Mouse (Mus musculus): ENCODE results near the gene Sec24b. TPM values are rescaled to one million over a fixed set of nuclear protein-coding genes. Genes with fewer than 3 reads are reported as not detected.

Gene Sec24b
- polyA plus RNA-seq, 1 experiment from 2014 or later = 33.3 TPM

GRCm38 (mm10) chr3:130052541-130053298, 8.6 kb downstream of the Sec24b start:
- H3K27ac ChIP-seq (replicated peaks) = no peak overlapping the region
- 73% methylated on average over 6 of the region's 6 CpGs for WGBS
- H3K4me1 ChIP-seq (replicated peaks) = peaks cover 23% of the 10 kb centered on the region
- no peak overlapping the region for H3K4me2 ChIP-seq
- H3K27me3 ChIP-seq = no peaks in the 10 kb centered on the region
- H3K4me3 ChIP-seq = no peak overlapping the region
- no peaks in the 10 kb centered on the region for H3K9me3 ChIP-seq
- no peaks in the 10 kb centered on the region for H3K36me3 ChIP-seq
- H3K9ac ChIP-seq = no peak overlapping the region
- no peak for ATAC-seq (ENCODE audit: low FRiP score, low read depth)

GRCm38 (mm10) chr3:130052116-130052515, 9.2 kb downstream of the Sec24b start:
- Histone ChIP-seq H3K9me3 (no peaks in the 10 kb centered on the region), H3K4me3 (no peak overlapping the region), H3K27ac (replicated peaks) (no peak overlapping the region), H3K36me3 (no peaks in the 10 kb centered on the region), H3K4me1 (replicated peaks) (peaks cover 18% of the 10 kb centered on the region), H3K9ac (no peak overlapping the region), H3K27me3 (no peaks in the 10 kb centered on the region), H3K4me2 (no peak overlapping the region)
- 86% methylated on average over 8 of the region's 8 CpGs for WGBS
- no peak for ATAC-seq (ENCODE audit: low FRiP score, low read depth)

- Histone ChIP-seq H3K4me3 (no peak overlapping the region), H3K4me1 (replicated peaks) (no peaks in the 10 kb centered on the region), H3K36me3 (peaks cover 31% of the 10 kb centered on the region), H3K9ac (no peak overlapping the region), H3K4me2 (no peak overlapping the region), H3K27me3 (no peaks in the 10 kb centered on the region), H3K9me3 (no peaks in the 10 kb centered on the region), H3K27ac (replicated peaks) (no peak overlapping the region)
- 91% methylated on average over 5 of the region's 5 CpGs for WGBS
- no peak for ATAC-seq (ENCODE audit: low FRiP score, low read depth)
Observed at GRCm38 (mm10) chr3:130040711-130041110, 20.6 kb downstream of the Sec24b start.

GRCm38 (mm10) chr3:130040017-130040416, 21.3 kb downstream of the Sec24b start:
- 96% methylated on average over 4 of the region's 4 CpGs for WGBS
- H3K9ac ChIP-seq = no peak overlapping the region
- no peaks in the 10 kb centered on the region for H3K4me1 ChIP-seq (replicated peaks)
- ATAC-seq (ENCODE audit: low FRiP score, low read depth) = no peak
- H3K4me2 ChIP-seq = no peak overlapping the region
- peaks cover 38% of the 10 kb centered on the region for H3K36me3 ChIP-seq
- no peak overlapping the region for H3K4me3 ChIP-seq
- no peaks in the 10 kb centered on the region for H3K27me3 ChIP-seq
- H3K9me3 ChIP-seq = no peaks in the 10 kb centered on the region
- no peak overlapping the region for H3K27ac ChIP-seq (replicated peaks)

GRCm38 (mm10) chr3:130028741-130029140, 32.6 kb downstream of the Sec24b start:
- Histone ChIP-seq H3K27ac (replicated peaks) (no peak overlapping the region), H3K9me3 (no peaks in the 10 kb centered on the region), H3K36me3 (peaks cover 38% of the 10 kb centered on the region), H3K4me2 (no peak overlapping the region), H3K27me3 (no peaks in the 10 kb centered on the region), H3K4me1 (replicated peaks) (no peaks in the 10 kb centered on the region), H3K9ac (no peak overlapping the region), H3K4me3 (no peak overlapping the region)
- no peak for ATAC-seq (ENCODE audit: low FRiP score, low read depth)
- 94% methylated on average over 5 of the region's 5 CpGs for WGBS

GRCm38 (mm10) chr3:130026181-130026580, 35.2 kb downstream of the Sec24b start:
- no peaks in the 10 kb centered on the region for H3K4me1 ChIP-seq (replicated peaks)
- 69% methylated on average over 10 of the region's 10 CpGs for WGBS
- H3K9ac ChIP-seq = no peak overlapping the region
- H3K4me3 ChIP-seq = no peak overlapping the region
- H3K27me3 ChIP-seq = no peaks in the 10 kb centered on the region
- no peak for ATAC-seq (ENCODE audit: low FRiP score, low read depth)
- H3K4me2 ChIP-seq = no peak overlapping the region
- no peak overlapping the region for H3K27ac ChIP-seq (replicated peaks)
- peaks cover 38% of the 10 kb centered on the region for H3K36me3 ChIP-seq
- no peaks in the 10 kb centered on the region for H3K9me3 ChIP-seq

- Histone ChIP-seq H3K27ac (replicated peaks) (no peak overlapping the region), H3K9me3 (no peaks in the 10 kb centered on the region), H3K4me1 (replicated peaks) (no peaks in the 10 kb centered on the region), H3K4me3 (no peak overlapping the region), H3K36me3 (peaks cover 38% of the 10 kb centered on the region), H3K27me3 (no peaks in the 10 kb centered on the region), H3K4me2 (no peak overlapping the region), H3K9ac (no peak overlapping the region)
- 93% methylated on average over 8 of the region's 8 CpGs for WGBS
- no peak for ATAC-seq (ENCODE audit: low FRiP score, low read depth)
Observed at GRCm38 (mm10) chr3:130025556-130025955, 35.8 kb downstream of the Sec24b start.

- Histone ChIP-seq H3K27ac (replicated peaks) (no peak overlapping the region), H3K4me2 (no peak overlapping the region), H3K9me3 (no peaks in the 10 kb centered on the region), H3K9ac (no peak overlapping the region), H3K36me3 (peaks cover 11% of the 10 kb centered on the region), H3K4me1 (replicated peaks) (no peaks in the 10 kb centered on the region), H3K27me3 (no peaks in the 10 kb centered on the region), H3K4me3 (no peak overlapping the region)
- ATAC-seq (ENCODE audit: low FRiP score, low read depth) = no peak
- 83% methylated on average over 2 of the region's 2 CpGs for WGBS
Observed at GRCm38 (mm10) chr3:130012943-130013342, 48.4 kb downstream of the Sec24b start.

- H3K9ac ChIP-seq = no peak overlapping the region
- no peak overlapping the region for H3K4me3 ChIP-seq
- H3K27me3 ChIP-seq = no peaks in the 10 kb centered on the region
- WGBS = 70% methylated on average over 1 of the region's 1 CpGs
- H3K9me3 ChIP-seq = no peaks in the 10 kb centered on the region
- H3K36me3 ChIP-seq = peaks cover 21% of the 10 kb centered on the region
- no peak for ATAC-seq (ENCODE audit: low FRiP score, low read depth)
- no peak overlapping the region for H3K4me2 ChIP-seq
- H3K27ac ChIP-seq (replicated peaks) = no peak overlapping the region
- H3K4me1 ChIP-seq (replicated peaks) = no peaks in the 10 kb centered on the region
Observed at GRCm38 (mm10) chr3:130011236-130011635, 50.1 kb downstream of the Sec24b start.

- Histone ChIP-seq H3K4me3 (no peak overlapping the region), H3K27ac (replicated peaks) (no peak overlapping the region), H3K9ac (no peak overlapping the region), H3K9me3 (no peaks in the 10 kb centered on the region), H3K4me2 (no peak overlapping the region), H3K4me1 (replicated peaks) (no peaks in the 10 kb centered on the region), H3K36me3 (peaks cover 62% of the 10 kb centered on the region), H3K27me3 (no peaks in the 10 kb centered on the region)
- no peak for ATAC-seq (ENCODE audit: low FRiP score, low read depth)
- WGBS = 92% methylated on average over 7 of the region's 7 CpGs
Observed at GRCm38 (mm10) chr3:130006141-130006540, 55.2 kb downstream of the Sec24b start.

- Histone ChIP-seq H3K27me3 (no peaks in the 10 kb centered on the region), H3K36me3 (peaks cover 70% of the 10 kb centered on the region), H3K4me2 (no peak overlapping the region), H3K4me1 (replicated peaks) (no peaks in the 10 kb centered on the region), H3K9ac (no peak overlapping the region), H3K9me3 (no peaks in the 10 kb centered on the region), H3K4me3 (no peak overlapping the region), H3K27ac (replicated peaks) (no peak overlapping the region)
- no peak for ATAC-seq (ENCODE audit: low FRiP score, low read depth)
- 94% methylated on average over 11 of the region's 11 CpGs for WGBS
Observed at GRCm38 (mm10) chr3:130000926-130001325, 60.4 kb downstream of the Sec24b start.

- Histone ChIP-seq H3K27ac (replicated peaks) (no peak overlapping the region), H3K27me3 (no peaks in the 10 kb centered on the region), H3K9ac (no peak overlapping the region), H3K4me1 (replicated peaks) (no peaks in the 10 kb centered on the region), H3K4me3 (no peak overlapping the region), H3K36me3 (peaks cover 73% of the 10 kb centered on the region), H3K4me2 (no peak overlapping the region), H3K9me3 (no peaks in the 10 kb centered on the region)
- 90% methylated on average over 6 of the region's 6 CpGs for WGBS
- no peak for ATAC-seq (ENCODE audit: low FRiP score, low read depth)
Observed at GRCm38 (mm10) chr3:129998526-129998925, 62.8 kb downstream of the Sec24b start.

GRCm38 (mm10) chr3:129998001-129998400, 63.4 kb downstream of the Sec24b start:
- H3K4me2 ChIP-seq = no peak overlapping the region
- no peak overlapping the region for H3K27ac ChIP-seq (replicated peaks)
- peaks cover 74% of the 10 kb centered on the region for H3K36me3 ChIP-seq
- no peaks in the 10 kb centered on the region for H3K27me3 ChIP-seq
- H3K9me3 ChIP-seq = no peaks in the 10 kb centered on the region
- no peak overlapping the region for H3K4me3 ChIP-seq
- no peak overlapping the region for H3K9ac ChIP-seq
- no peaks in the 10 kb centered on the region for H3K4me1 ChIP-seq (replicated peaks)
- WGBS = 87% methylated on average over 7 of the region's 7 CpGs
- ATAC-seq (ENCODE audit: low FRiP score, low read depth) = no peak
